Mouse (Mus musculus): ENCODE data around the gene Frem2. TPM values are rescaled to one million over a fixed set of nuclear protein-coding genes. Genes with fewer than 3 reads are reported as not detected.

Gene Frem2
- total RNA-seq, 2 experiments from 2014 or later: not detected

- no peak for ATAC-seq (replicated peaks; ENCODE audit: low FRiP score, poor library complexity, severe bottlenecking)
These were observed 178.6 kb downstream of the Frem2 start for GRCm38 (mm10) chr3:53478419-53479046.

- no peak for ATAC-seq (replicated peaks; ENCODE audit: low FRiP score, poor library complexity, severe bottlenecking)
These were observed 179.7 kb downstream of the Frem2 start for GRCm38 (mm10) chr3:53477468-53477867.

- no peak for ATAC-seq (replicated peaks; ENCODE audit: low FRiP score, poor library complexity, severe bottlenecking)
These were observed 181.3 kb downstream of the Frem2 start for GRCm38 (mm10) chr3:53475889-53476288.

GRCm38 (mm10) chr3:53474179-53474578 lies 183.0 kb downstream of the Frem2 start:
- ATAC-seq (replicated peaks; ENCODE audit: low FRiP score, poor library complexity, severe bottlenecking): no peak

GRCm38 (mm10) chr3:53472061-53472460 lies 185.1 kb downstream of the Frem2 start:
- ATAC-seq (replicated peaks; ENCODE audit: low FRiP score, poor library complexity, severe bottlenecking): no peak

- no peak for ATAC-seq (replicated peaks; ENCODE audit: low FRiP score, poor library complexity, severe bottlenecking)
These were observed 187.5 kb downstream of the Frem2 start for GRCm38 (mm10) chr3:53469650-53470049.

GRCm38 (mm10) chr3:53467356-53467755 lies 189.8 kb downstream of the Frem2 start:
- ATAC-seq (replicated peaks; ENCODE audit: low FRiP score, poor library complexity, severe bottlenecking): no peak

GRCm38 (mm10) chr3:53466481-53466880 lies 190.7 kb downstream of the Frem2 start:
- ATAC-seq (replicated peaks; ENCODE audit: low FRiP score, poor library complexity, severe bottlenecking): no peak

- ATAC-seq (replicated peaks; ENCODE audit: low FRiP score, poor library complexity, severe bottlenecking): no peak
These were observed 191.8 kb downstream of the Frem2 start for GRCm38 (mm10) chr3:53465330-53465729.

GRCm38 (mm10) chr3:53464146-53464698 lies 192.9 kb downstream of the Frem2 start:
- ATAC-seq (replicated peaks; ENCODE audit: low FRiP score, poor library complexity, severe bottlenecking): 0 out of 2 replicates have a peak, but pooled peaks have one; percentile 6

Other genes starting within 250 kb of the Frem2 start
- gene Nhlrc3, start 194.0 kb downstream of the Frem2 start, total RNA-seq (2015; ENCODE audit: low replicate concordance): 2.5 TPM in 2 replicates
- gene Nhlrc3, start 194.0 kb downstream of the Frem2 start, total RNA-seq (2017; ENCODE audit: low replicate concordance): 7.1 and 7.5 TPM in 2 replicates
- 8.6 and 10.1 TPM in 2 replicates for gene Proser1, start 193.7 kb downstream of the Frem2 start, total RNA-seq (2015; ENCODE audit: low replicate concordance)
- 5.6 and 9.7 TPM in 2 replicates for gene Proser1, start 193.7 kb downstream of the Frem2 start, total RNA-seq (2017; ENCODE audit: low replicate concordance)
- gene Stoml3, start 168.7 kb downstream of the Frem2 start, total RNA-seq (2015; ENCODE audit: low replicate concordance): not detected in 2 replicates
- 0.30 TPM in 1 of 2 replicates, not detected in the other for gene Stoml3, start 168.7 kb downstream of the Frem2 start, total RNA-seq (2017; ENCODE audit: low replicate concordance)
- not detected in 2 replicates for gene Gm10985, start 187.7 kb upstream of the Frem2 start, total RNA-seq (2015; ENCODE audit: low replicate concordance)
- not detected in 2 replicates for gene Gm10985, start 187.7 kb upstream of the Frem2 start, total RNA-seq (2017; ENCODE audit: low replicate concordance)
- gene Ufm1, start 206.5 kb upstream of the Frem2 start, total RNA-seq (2015; ENCODE audit: low replicate concordance): 10.9 and 16.2 TPM in 2 replicates
- gene Ufm1, start 206.5 kb upstream of the Frem2 start, total RNA-seq (2017; ENCODE audit: low replicate concordance): 2.3 and 5.4 TPM in 2 replicates

Measured in erythroid progenitor cell, adult 5-6 weeks (primary cell).